Mouse (Mus musculus) frontal cortex, postnatal 14 days (tissue): ENCODE data around the gene Atf1.
A peak's percentile ranks its signal among the peaks of the same experiment; 100 is the strongest.
"Not testable (repeated sequence)": the region's sequence is repeated elsewhere in the genome, so short reads cannot be mapped to it uniquely, and the experiment has no call there.

Experiments used
- DNase-seq, 2 experiments: peaks; one replicate each; pipeline ENCODE4 v3.0.0; 2022; ENCODE audit warnings: low spot score in 2 of 2

Atf1 gene

GRCm38 (mm10) chr15:100304019-100304991, 76.7 kb downstream of the Atf1 start, which contains the start of gene Mettl7a1:
TSS of gene Mettl7a1 (plus strand) at chr15:100304140.
- DNase-seq = peak; percentile 68 to 71

DNA sequence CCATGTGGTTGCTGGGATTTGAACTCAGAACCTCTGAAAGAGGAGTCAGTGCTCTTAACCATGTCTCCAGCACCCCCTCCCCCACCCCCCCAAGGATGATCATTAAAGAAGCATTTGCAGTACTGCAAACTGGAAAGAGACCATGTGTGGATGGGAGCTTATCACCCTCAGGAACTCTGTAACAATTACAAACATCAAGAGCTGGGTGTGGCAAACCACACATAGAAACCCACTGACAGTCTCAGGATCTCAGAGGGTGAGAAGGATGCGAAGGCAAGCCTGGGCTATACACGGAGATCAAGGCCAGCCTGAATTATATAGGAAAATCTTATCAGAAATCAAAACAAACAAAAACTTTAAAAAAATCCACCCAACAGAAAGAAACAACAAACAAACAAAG, 78.6 kb downstream of the Atf1 start:
- DNase-seq = no peak

- not testable (repeated sequence) for DNase-seq
Observed at GRCm38 (mm10) chr15:100307438-100308096, 79.9 kb downstream of the Atf1 start.
